Mouse (Mus musculus): Measurements from ENCODE around the gene St6galnac3.

GRCm38 (mm10) chr3:153610239-153610638, 114.7 kb downstream of the St6galnac3 start:
- TF ChIP-seq POLR2A (IDR thresholded peaks at IDR 0.05; ENCODE audit: low read depth, low read length) (no peak), CTCF (IDR thresholded peaks at IDR 0.05; ENCODE audit: borderline replicate concordance, insufficient read depth, low read length) (no peak)

All from embryonic fibroblast, embryonic 13.5 days (primary cell).